Mouse (Mus musculus): Measurements from ENCODE around the gene Gng12. TPM values are rescaled to one million over a fixed set of nuclear protein-coding genes. Genes with fewer than 3 reads are reported as not detected.
"Not testable (repeated sequence)": the region's sequence is repeated elsewhere in the genome, so short reads cannot be mapped to it uniquely, and the experiment has no call there.

Gene Gng12
- polyA plus RNA-seq, 1 experiment from 2014 or later, result 77.1 TPM

- DNase-seq (ENCODE audit: low spot score) (no peak), ATAC-seq (no peak)
- Histone ChIP-seq H3K9ac (replicated peaks; ENCODE audit: low read depth) (no peak overlapping the region), H3K9me3 (ENCODE audit: low read length) (no peaks in the 10 kb centered on the region), H3K27ac (ENCODE audit: low read length) (no peak overlapping the region), H3K4me2 (replicated peaks; ENCODE audit: low read depth, low read length) (no peak overlapping the region), H3K4me3 (ENCODE audit: low read depth, low read length) (no peak overlapping the region), H3K36me3 (ENCODE audit: insufficient read depth, low read length) (no peaks in the 10 kb centered on the region), H3K4me1 (ENCODE audit: insufficient read depth, low read depth, low read length) (peaks cover 10% of the 10 kb centered on the region; the same call in 1 of the 2 replicates), H3K27me3 (replicated peaks; ENCODE audit: insufficient read depth, low read length) (no peaks in the 10 kb centered on the region)
- TF ChIP-seq CTCF (IDR thresholded peaks at IDR 0.05), result no peak
- no peak for TF ChIP-seq EP300 (IDR thresholded peaks at IDR 0.05)
- 65% methylated on average over 4 of the region's 4 CpGs for WGBS
Measured at GRCm38 (mm10) chr6:67018365-67018764, 122.2 kb downstream of the Gng12 start.

DNA sequence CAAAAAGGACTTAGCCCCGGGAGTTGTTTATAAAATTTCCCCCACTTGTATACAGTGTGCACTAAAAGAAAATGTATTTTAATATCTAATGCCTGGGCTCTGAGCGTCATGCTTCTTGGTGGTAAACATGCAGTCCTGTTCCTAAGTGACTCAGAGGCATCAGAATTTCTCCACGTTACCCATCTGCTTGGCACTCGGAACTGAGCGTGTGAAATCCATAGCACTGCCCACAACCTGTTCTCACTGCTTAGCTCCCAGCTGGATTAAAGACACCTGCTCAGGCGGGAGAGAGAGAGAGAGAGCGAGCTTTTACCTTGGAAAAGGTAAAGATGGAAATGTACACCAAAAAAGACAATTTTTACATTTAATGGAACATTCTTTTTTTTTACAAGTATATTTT is 122.8 kb downstream of the Gng12 start:
- not testable (repeated sequence) for H3K4me1 ChIP-seq (ENCODE audit: insufficient read depth, low read depth, low read length); DNase-seq (ENCODE audit: low spot score); H3K9ac ChIP-seq (replicated peaks; ENCODE audit: low read depth); H3K4me2 ChIP-seq (replicated peaks; ENCODE audit: low read depth, low read length); H3K9me3 ChIP-seq (ENCODE audit: low read length); H3K27ac ChIP-seq (ENCODE audit: low read length); ATAC-seq; H3K4me3 ChIP-seq (ENCODE audit: low read depth, low read length); H3K27me3 ChIP-seq (replicated peaks; ENCODE audit: insufficient read depth, low read length); H3K36me3 ChIP-seq (ENCODE audit: insufficient read depth, low read length)
- 78% methylated on average over 7 of the region's 7 CpGs for WGBS

GRCm38 (mm10) chr6:67021308-67021707 is 125.1 kb downstream of the Gng12 start:
- ATAC-seq, result no peak
- H3K4me2 ChIP-seq (replicated peaks; ENCODE audit: low read depth, low read length), result no peak overlapping the region
- H3K27me3 ChIP-seq (replicated peaks; ENCODE audit: insufficient read depth, low read length), result no peaks in the 10 kb centered on the region
- H3K4me3 ChIP-seq (ENCODE audit: low read depth, low read length), result no peak overlapping the region
- TF ChIP-seq EP300 (IDR thresholded peaks at IDR 0.05) (no peak), CTCF (IDR thresholded peaks at IDR 0.05) (no peak)
- no peaks in the 10 kb centered on the region for H3K9me3 ChIP-seq (ENCODE audit: low read length)
- WGBS, result 83% methylated on average over 5 of the region's 5 CpGs
- no peaks in the 10 kb centered on the region; the same call in 1 of the 2 replicates for H3K4me1 ChIP-seq (ENCODE audit: insufficient read depth, low read depth, low read length)
- no peaks in the 10 kb centered on the region for H3K36me3 ChIP-seq (ENCODE audit: insufficient read depth, low read length)
- H3K27ac ChIP-seq (ENCODE audit: low read length), result no peak overlapping the region
- no peak overlapping the region for H3K9ac ChIP-seq (replicated peaks; ENCODE audit: low read depth)
- no peak for DNase-seq (ENCODE audit: low spot score)

GRCm38 (mm10) chr6:67023729-67024128 is 127.5 kb downstream of the Gng12 start:
- TF ChIP-seq EP300 (IDR thresholded peaks at IDR 0.05) (no peak), CTCF (IDR thresholded peaks at IDR 0.05) (no peak)
- no peaks in the 10 kb centered on the region for H3K36me3 ChIP-seq (ENCODE audit: insufficient read depth, low read length)
- no peak overlapping the region for H3K4me3 ChIP-seq (ENCODE audit: low read depth, low read length)
- no peak overlapping the region for H3K27ac ChIP-seq (ENCODE audit: low read length)
- WGBS, result 82% methylated on average over 4 of the region's 4 CpGs
- no peak overlapping the region for H3K4me2 ChIP-seq (replicated peaks; ENCODE audit: low read depth, low read length)
- no peaks in the 10 kb centered on the region for H3K4me1 ChIP-seq (ENCODE audit: insufficient read depth, low read depth, low read length)
- no peak overlapping the region for H3K9ac ChIP-seq (replicated peaks; ENCODE audit: low read depth)
- no peak for ATAC-seq
- no peak for DNase-seq (ENCODE audit: low spot score)
- H3K9me3 ChIP-seq (ENCODE audit: low read length), result no peaks in the 10 kb centered on the region
- no peaks in the 10 kb centered on the region for H3K27me3 ChIP-seq (replicated peaks; ENCODE audit: insufficient read depth, low read length)

DNA sequence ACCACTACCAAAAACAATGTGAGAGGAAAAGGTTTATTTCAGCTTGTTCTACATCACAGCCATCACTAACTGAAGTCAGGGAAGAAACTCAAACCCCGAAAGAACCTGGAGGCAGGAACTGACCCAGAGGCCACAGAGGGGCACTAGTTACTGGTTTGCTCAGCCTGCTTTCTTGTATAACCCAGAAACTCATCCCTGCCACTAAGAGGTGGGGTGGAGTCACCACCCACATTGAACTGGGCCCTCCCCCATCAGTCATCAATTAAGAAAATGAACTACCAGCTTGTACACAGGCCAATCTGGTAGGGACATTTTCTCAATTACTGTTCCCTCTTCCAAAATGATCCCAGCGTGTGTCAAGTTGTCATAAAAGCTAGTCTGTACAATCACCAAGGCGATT is 130.5 kb downstream of the Gng12 start:
- ATAC-seq, result no peak
- Histone ChIP-seq H3K27ac (ENCODE audit: low read length) (no peak overlapping the region), H3K4me1 (ENCODE audit: insufficient read depth, low read depth, low read length) (no peaks in the 10 kb centered on the region), H3K4me2 (replicated peaks; ENCODE audit: low read depth, low read length) (no peak overlapping the region), H3K27me3 (replicated peaks; ENCODE audit: insufficient read depth, low read length) (no peaks in the 10 kb centered on the region), H3K9ac (replicated peaks; ENCODE audit: low read depth) (no peak overlapping the region), H3K9me3 (ENCODE audit: low read length) (no peaks in the 10 kb centered on the region), H3K4me3 (ENCODE audit: low read depth, low read length) (no peak overlapping the region), H3K36me3 (ENCODE audit: insufficient read depth, low read length) (no peaks in the 10 kb centered on the region)
- no peak for TF ChIP-seq CTCF (IDR thresholded peaks at IDR 0.05)
- no peak for TF ChIP-seq EP300 (IDR thresholded peaks at IDR 0.05)
- WGBS, result 75% methylated on average over 3 of the region's 3 CpGs
- DNase-seq (ENCODE audit: low spot score), result no peak

GRCm38 (mm10) chr6:67027438-67028142 is 131.4 kb downstream of the Gng12 start:
- Histone ChIP-seq H3K4me2 (replicated peaks; ENCODE audit: low read depth, low read length) (no peak overlapping the region), H3K9ac (replicated peaks; ENCODE audit: low read depth) (no peak overlapping the region), H3K9me3 (ENCODE audit: low read length) (no peaks in the 10 kb centered on the region), H3K27ac (ENCODE audit: low read length) (no peak overlapping the region), H3K27me3 (replicated peaks; ENCODE audit: insufficient read depth, low read length) (no peaks in the 10 kb centered on the region), H3K36me3 (ENCODE audit: insufficient read depth, low read length) (no peaks in the 10 kb centered on the region), H3K4me3 (ENCODE audit: low read depth, low read length) (no peak overlapping the region), H3K4me1 (ENCODE audit: insufficient read depth, low read depth, low read length) (no peaks in the 10 kb centered on the region)
- ATAC-seq (no peak), DNase-seq (ENCODE audit: low spot score) (no peak)
- 64% methylated on average over 9 of the region's 9 CpGs for WGBS
- TF ChIP-seq EP300 (IDR thresholded peaks at IDR 0.05) (no peak), CTCF (IDR thresholded peaks at IDR 0.05) (no peak)
